Mouse (Mus musculus) intestine, embryonic 14.5 days (tissue): ENCODE measurements around the gene Pcsk4. TPM values are rescaled to one million over a fixed set of nuclear protein-coding genes. Genes with fewer than 3 reads are reported as not detected.
A peak's percentile ranks its signal among the peaks of the same experiment; 100 is the strongest.

Source experiments
- ATAC-seq: fragments of 200-750 bp; cut with Nextera tagmentation; replicated peaks from 2 replicates; pipeline ENCODE4 v1.8.0; 2017; ENCODE audit warnings: low read depth, moderate number of reproducible peaks, moderate TSS enrichment, moderate library complexity; ENCODE audit not compliant: low FRiP score, low TSS enrichment
- DNase-seq: peaks from one replicate; pipeline ENCODE4 v3.0.0-alpha.2; 2018; ENCODE audit warnings: low spot score
- H3K27ac ChIP-seq: fragments of 300-500 bp; sonication (generic); 2 replicates; pipeline ENCODE4 v1.5.1; 2014; ENCODE audit warnings: low read depth, mild to moderate bottlenecking, control low read depth
- H3K27me3 ChIP-seq: fragments of 300-500 bp; sonication (generic); replicated peaks from 2 replicates; pipeline ENCODE4 v1.6.1; 2014; ENCODE audit warnings: low read length, control low read depth; ENCODE audit not compliant: control insufficient read depth, insufficient read depth
- H3K36me3 ChIP-seq: fragments of 300-500 bp; sonication (generic); 2 replicates; pipeline ENCODE4 v1.6.1; 2014; ENCODE audit warnings: low read length, control low read depth; ENCODE audit not compliant: control insufficient read depth, insufficient read depth
- H3K4me1 ChIP-seq: fragments of 300-500 bp; sonication (generic); replicated peaks from 2 replicates; pipeline ENCODE4 v1.6.1; 2014; ENCODE audit warnings: low read length, control low read depth, mixed read lengths; ENCODE audit not compliant: control insufficient read depth, insufficient read depth
- H3K4me2 ChIP-seq: fragments of 300-500 bp; sonication (generic); 2 replicates; pipeline ENCODE4 v1.6.1; 2014; ENCODE audit warnings: low read length
- H3K4me3 ChIP-seq: fragments of 300-500 bp; sonication (generic); 2 replicates; pipeline ENCODE4 v1.5.1; 2014; ENCODE audit warnings: low read depth, low read length, control low read depth, mixed read lengths
- H3K9ac ChIP-seq: fragments of 300-500 bp; sonication (generic); 2 replicates; pipeline ENCODE4 v1.6.1; 2014; ENCODE audit warnings: mild to moderate bottlenecking, low read length
- H3K9me3 ChIP-seq: fragments of 300-500 bp; sonication (generic); 2 replicates; pipeline ENCODE4 v1.6.1; 2016; ENCODE audit warnings: low read length, control low read depth; ENCODE audit not compliant: control insufficient read depth
- WGBS: fragments of 180-500 bp; shearing (Covaris S2); extraction: QIAGEN DNeasy Blood & Tissue Kit; methylation state at CpG from one replicate; pipeline ENCODE4 v1.1.7; 2014; 5-methylcytosine and 5-hydroxymethylcytosine counted together
- polyA plus RNA-seq: library from polyadenylated mRNA; unstranded; fragments of >200 nt; fragmentation: Nextera tagmentation; extraction: Ambion mirVana; gene quantifications from 2 replicates; pipeline ENCODE4 v1.2.1, GENCODE M21; 2014

Gene Pcsk4
- polyA plus RNA-seq, 1 experiment from 2014 or later, result 7.3 TPM

GRCm38 (mm10) chr10:80322811-80323211 lies 6.5 kb downstream of the Pcsk4 start:
- Histone ChIP-seq H3K27me3 (no peaks in the 10 kb centered on the region), H3K4me3 (peak overlapping the region; percentile 51), H3K4me2 (peak overlapping the region; percentile 81), H3K36me3 (peaks cover 14% of the 10 kb centered on the region), H3K27ac (no peak overlapping the region), H3K4me1 (peaks cover 11% of the 10 kb centered on the region), H3K9me3 (no peaks in the 10 kb centered on the region), H3K9ac (peak overlapping the region; percentile 36)
- DNase-seq, result no peak
- ATAC-seq, result 0 out of 2 replicates have a peak, but pooled peaks have one; percentile 0
- 1% methylated on average over 28 of the region's 28 CpGs for WGBS

- Histone ChIP-seq H3K4me2 (peak overlapping the region; percentile 81), H3K27ac (no peak overlapping the region), H3K9ac (no peak overlapping the region), H3K9me3 (no peaks in the 10 kb centered on the region), H3K4me1 (peaks cover 11% of the 10 kb centered on the region), H3K36me3 (peaks cover 18% of the 10 kb centered on the region), H3K4me3 (peak overlapping the region; percentile 51), H3K27me3 (peaks cover 5% of the 10 kb centered on the region; the same call in 1 of the 2 replicates)
- ATAC-seq (no peak), DNase-seq (no peak)
- WGBS, result 93% methylated on average over 21 of the region's 21 CpGs
Measured at GRCm38 (mm10) chr10:80321670-80322581, 7.4 kb downstream of the Pcsk4 start.

- Histone ChIP-seq H3K4me2 (no peak overlapping the region), H3K27ac (no peak overlapping the region), H3K9me3 (no peaks in the 10 kb centered on the region), H3K4me1 (peaks cover 11% of the 10 kb centered on the region), H3K9ac (no peak overlapping the region), H3K4me3 (no peak overlapping the region), H3K36me3 (peaks cover 18% of the 10 kb centered on the region), H3K27me3 (peaks cover 9% of the 10 kb centered on the region)
- no peak for DNase-seq
- ATAC-seq, result no peak
- WGBS, result 74% methylated on average over 6 of the region's 6 CpGs
Measured at GRCm38 (mm10) chr10:80321014-80321669, 8.2 kb downstream of the Pcsk4 start.

- ATAC-seq, result peak; percentile 38
- Histone ChIP-seq H3K4me1 (peaks cover 11% of the 10 kb centered on the region), H3K4me3 (peak within 1 kb of the TSS; percentile 84), H3K9ac (peak within 1 kb of the TSS; percentile 82), H3K4me2 (peak within 1 kb of the TSS; percentile 74), H3K27me3 (peaks cover 17% of the 10 kb centered on the region), H3K27ac (peak within 1 kb of the TSS; percentile 45; the same call in 1 of the 2 replicates), H3K36me3 (peaks cover 18% of the 10 kb centered on the region), H3K9me3 (no peaks in the 10 kb centered on the region)
- WGBS, result under 1% methylated on average over 34 of the region's 34 CpGs
- peak; percentile 93 for DNase-seq
Measured at GRCm38 (mm10) chr10:80320340-80320760, 8.9 kb downstream of the Pcsk4 start, which contains the start of gene 2310011J03Rik. TSS of gene 2310011J03Rik (minus strand) at chr10:80320537.

- H3K27me3 ChIP-seq, result peaks cover 49% of the 10 kb centered on the region
- peaks cover 9% of the 10 kb centered on the region for H3K4me1 ChIP-seq
- no peak overlapping the region for H3K9ac ChIP-seq
Measured at GRCm38 (mm10) chr10:80317011-80317410, 12.3 kb downstream of the Pcsk4 start.

GRCm38 (mm10) chr10:80316359-80316781 lies 12.9 kb downstream of the Pcsk4 start:
- DNase-seq, result no peak
- Histone ChIP-seq H3K27me3 (peaks cover 55% of the 10 kb centered on the region), H3K4me2 (no peak overlapping the region), H3K9me3 (no peaks in the 10 kb centered on the region), H3K27ac (no peak overlapping the region), H3K4me3 (no peak overlapping the region), H3K36me3 (peaks cover 18% of the 10 kb centered on the region), H3K4me1 (peaks cover 9% of the 10 kb centered on the region), H3K9ac (no peak overlapping the region)
- WGBS, result 32% methylated on average over 11 of the region's 11 CpGs
- no peak for ATAC-seq

More at GRCm38 (mm10) chr10:80317011-80317410, 12.3 kb downstream of the Pcsk4 start:
- WGBS, result 53% methylated on average over 10 of the region's 10 CpGs
- Histone ChIP-seq H3K4me2 (no peak overlapping the region), H3K36me3 (peaks cover 18% of the 10 kb centered on the region), H3K4me3 (no peak overlapping the region), H3K9me3 (no peaks in the 10 kb centered on the region), H3K27ac (no peak overlapping the region)
- DNase-seq (no peak), ATAC-seq (no peak)

- ATAC-seq, result no peak
- Histone ChIP-seq H3K9ac (no peak overlapping the region), H3K4me3 (no peak overlapping the region), H3K9me3 (no peaks in the 10 kb centered on the region), H3K27me3 (peaks cover 61% of the 10 kb centered on the region), H3K4me2 (no peak overlapping the region), H3K27ac (no peak overlapping the region), H3K36me3 (peaks cover 18% of the 10 kb centered on the region), H3K4me1 (peaks cover 9% of the 10 kb centered on the region)
- 42% methylated on average over 27 of the region's 27 CpGs for WGBS
- DNase-seq, result no peak
Measured at GRCm38 (mm10) chr10:80315315-80315714, 14.0 kb downstream of the Pcsk4 start.

GRCm38 (mm10) chr10:80314494-80315001 lies 14.8 kb downstream of the Pcsk4 start:
- WGBS, result 54% methylated on average over 16 of the region's 16 CpGs
- H3K4me3 ChIP-seq, result no peak overlapping the region
- H3K27ac ChIP-seq, result no peak overlapping the region

More at GRCm38 (mm10) chr10:80314494-80315001, 14.8 kb downstream of the Pcsk4 start:
- Histone ChIP-seq H3K4me1 (peaks cover 7% of the 10 kb centered on the region), H3K9ac (no peak overlapping the region), H3K36me3 (peaks cover 18% of the 10 kb centered on the region), H3K27me3 (peaks cover 64% of the 10 kb centered on the region), H3K9me3 (no peaks in the 10 kb centered on the region), H3K4me2 (no peak overlapping the region)
- ATAC-seq (no peak), DNase-seq (no peak)
